8 mouse cellular contexts compared by ENCODE assay signal in the genomic region with DNA sequence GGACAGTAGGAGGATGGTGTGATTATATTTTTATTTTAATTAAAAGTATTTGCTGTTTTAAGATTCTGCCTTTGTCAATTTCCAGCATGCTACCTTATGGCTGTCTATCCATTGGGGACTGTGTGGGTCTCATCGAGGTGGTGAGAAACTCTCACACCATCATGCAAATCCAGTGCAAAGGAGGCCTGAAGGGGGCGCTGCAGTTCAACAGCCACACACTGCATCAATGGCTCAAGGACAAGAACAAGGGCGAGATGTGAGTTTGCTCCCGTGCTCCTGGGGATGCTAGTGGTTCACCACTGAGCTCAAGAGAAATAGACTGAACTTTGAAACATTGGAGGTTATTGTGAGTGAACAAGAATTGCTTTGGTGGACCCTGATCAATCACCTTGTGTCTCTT. TPM values are rescaled to one million over a fixed set of nuclear protein-coding genes. Genes with fewer than 3 reads are reported as not detected.
DNase-seq lines count a peak whose midpoint lies in the region; ATAC-seq and TF ChIP-seq lines count a peak whose summit lies in the region.
"Had no signal": no experiment of that assay in that cellular context is flagged by ENCODE, and none has a peak within 500 bp of the region (broad histone marks: within the 10 kb centered on the region; RNA-seq: fewer than 3 reads in every experiment).

No protein-coding gene starts in this region.

- peak; percentile 63 for DNase-seq in kidney, adult 2 months
- DNase-seq in CD8-positive naive resting alpha-beta T cell, adult 2 months (ENCODE audit: low read depth in 2 of 2, low spot score in 2 of 2) = peak; percentile 14 to 24
- no peak for DNase-seq in Patski (ENCODE audit: low read depth, low spot score)
- DNase-seq in cerebellum, postnatal 25 days = peak; percentile 33 to 58
- DNase-seq in liver, postnatal 0 days = peak; percentile 65
- DNase-seq in spleen, postnatal 10 days (ENCODE audit: low spot score in 2 of 2) = peak; percentile 22 to 79

- no peak for ATAC-seq in kidney, embryonic 15.5 days (replicated peaks; ENCODE audit: low FRiP score)
- ATAC-seq in Patski = peak; percentile 78
- ATAC-seq in liver, postnatal 0 days = no peak; the same call in 1 of the 2 replicates

- peaks cover 19% of the 10 kb centered on the region for H3K36me3 ChIP-seq in kidney, adult 2 months (ENCODE audit: control insufficient read depth, insufficient read depth, low read length)
- H3K36me3 ChIP-seq in kidney, embryonic 15.5 days = peaks cover 89% of the 10 kb centered on the region
- peaks cover 51% of the 10 kb centered on the region for H3K36me3 ChIP-seq in liver, postnatal 0 days (replicated peaks; ENCODE audit: insufficient read depth, low read length)

- no peak overlapping the region for H3K4me3 ChIP-seq in kidney, adult 2 months (ENCODE audit: insufficient read depth, low read depth, low read length)
- no peak overlapping the region for H3K4me3 ChIP-seq in kidney, embryonic 15.5 days (replicated peaks)
- H3K4me3 ChIP-seq in liver, postnatal 0 days (ENCODE audit: low read depth, low read length) = no peak overlapping the region
- H3K4me3 ChIP-seq: heart, embryonic 13.5 days had no signal

- CTCF ChIA-PET in Patski (lab: Charles Lee) = interaction anchor here (0.7 to 4.7 kb wide), 17 partner anchors 9 to 126 kb away, joined by 3 to 50 read pairs (median 5); partner anchors contain the start of gene Zfp639

- in situ Hi-C loops in Patski (cut with MboI; ENCODE audit: low pct_unique_long_range_greater_than_20kb) = loop anchor here (10.0 kb wide), 1 partner anchor 45 kb away; no protein-coding TSS in a partner anchor

- H3K27ac ChIP-seq in kidney, adult 2 months (ENCODE audit: insufficient read depth, low read depth, low read length) = no peak overlapping the region
- no peak overlapping the region for H3K27ac ChIP-seq in kidney, embryonic 15.5 days
- H3K27ac ChIP-seq in liver, postnatal 0 days (ENCODE audit: low read depth) = no peak overlapping the region
- H3K27ac ChIP-seq: heart, embryonic 13.5 days had no signal

- H3K27me3 ChIP-seq in kidney, adult 2 months (replicated peaks; ENCODE audit: control insufficient read depth, insufficient read depth, low read length) = no peaks in the 10 kb centered on the region
- H3K27me3 ChIP-seq in kidney, embryonic 15.5 days = no peaks in the 10 kb centered on the region
- H3K27me3 ChIP-seq in Patski = no peaks in the 10 kb centered on the region
- H3K27me3 ChIP-seq in liver, postnatal 0 days (ENCODE audit: insufficient read depth, low read length) = no peaks in the 10 kb centered on the region
- H3K27me3 ChIP-seq: heart, embryonic 13.5 days had no signal

- H3K9me3 ChIP-seq in kidney, embryonic 15.5 days (replicated peaks) = no peaks in the 10 kb centered on the region
- H3K9me3 ChIP-seq in liver, postnatal 0 days (ENCODE audit: low read length) = no peaks in the 10 kb centered on the region
- H3K9me3 ChIP-seq: heart, embryonic 13.5 days had no signal

- no peaks in the 10 kb centered on the region for H3K4me1 ChIP-seq in kidney, adult 2 months (ENCODE audit: control insufficient read depth, insufficient read depth, low read length)
- H3K4me1 ChIP-seq in kidney, embryonic 15.5 days = no peaks in the 10 kb centered on the region
- H3K4me1 ChIP-seq in liver, postnatal 0 days (ENCODE audit: insufficient read depth) = no peaks in the 10 kb centered on the region
- H3K4me1 ChIP-seq: heart, embryonic 13.5 days had no signal

- TF ChIP-seq EP300 in liver, postnatal 0 days (IDR thresholded peaks at IDR 0.05; ENCODE audit: low read depth) = no peak

- peak; percentile 72 for TF ChIP-seq CTCF in kidney, adult 2 months (conservative IDR thresholded peaks at IDR 0.05; ENCODE audit: insufficient read depth, insufficient read length, low read depth, low read length)
- TF ChIP-seq CTCF in Patski (IDR thresholded peaks at IDR 0.05) = peak; percentile 98
- TF ChIP-seq CTCF in liver, postnatal 0 days (IDR thresholded peaks at IDR 0.05; ENCODE audit: low read depth) = peak; percentile 74

- TF ChIP-seq POLR2A in kidney, adult 2 months (IDR thresholded peaks at IDR 0.05; ENCODE audit: low read depth, low read length) = no peak

- no peak overlapping the region for H3K4me2 ChIP-seq in kidney, embryonic 15.5 days
- no peak overlapping the region for H3K4me2 ChIP-seq in liver, postnatal 0 days (ENCODE audit: low read depth, low read length)
- H3K4me2 ChIP-seq: heart, embryonic 13.5 days had no signal

- WGBS in kidney, adult 2 months = 55% methylated on average over 4 of the region's 4 CpGs
- 69% methylated on average over 4 of the region's 4 CpGs for WGBS in kidney, embryonic 15.5 days
- WGBS in liver, postnatal 0 days (ENCODE audit: insufficient replicate concordance) = 68% methylated on average over 4 of the region's 4 CpGs

- POLR2A ChIA-PET in Patski (lab: Charles Lee) = interaction anchor here (1.0 to 1.6 kb wide), 2 partner anchors 50 to 70 kb away, joined by 5 to 7 read pairs; partner anchors contain the start of gene Mfn1

- no peak overlapping the region for H3K9ac ChIP-seq in kidney, embryonic 15.5 days
- no peak overlapping the region for H3K9ac ChIP-seq in liver, postnatal 0 days (replicated peaks)
- H3K9ac ChIP-seq: heart, embryonic 13.5 days had no signal

RNA-seq across cellular contexts. Expression of gene Kcnmb3, which starts 32.3 kb away (rescaled TPM):
- 0.05 TPM in 1 of 2 replicates, not detected in the other for polyA plus RNA-seq in kidney, adult 2 months (2012; rRNA removed)
- 0.13 TPM in 1 of 2 replicates, not detected in the other for polyA plus RNA-seq in kidney, embryonic 15.5 days (2015; fragmentation: Nextera tagmentation; extraction: Ambion mirVana)
- polyA plus RNA-seq in Patski (2021) = not detected
- not detected in 2 replicates for polyA plus RNA-seq in liver, postnatal 0 days (2015; fragmentation: Nextera tagmentation; extraction: Ambion mirVana)

RNA-seq across cellular contexts. Expression of gene Zfp639, which starts 50.3 kb away (rescaled TPM):
- 19.6 and 20.2 TPM in 2 replicates for polyA plus RNA-seq in kidney, adult 2 months (2012; rRNA removed)
- 32.8 and 36.1 TPM in 2 replicates for polyA plus RNA-seq in kidney, embryonic 15.5 days (2015; fragmentation: Nextera tagmentation; extraction: Ambion mirVana)
- 69.7 TPM for polyA plus RNA-seq in Patski (2021)
- polyA plus RNA-seq in liver, postnatal 0 days (2015; fragmentation: Nextera tagmentation; extraction: Ambion mirVana) = 13.5 and 14.0 TPM in 2 replicates
